Mouse (Mus musculus) small intestine, adult 2 months (tissue): Measurements from ENCODE around the gene Resp18.

Experiments used
- CTCF ChIP-seq: fragments of 200-500 bp; IDR thresholded peaks from 2 replicates; pipeline ENCODE4 v1.5.1; 2012; ENCODE audit warnings: low read depth, mild to moderate bottlenecking, control low read depth, inconsistent platforms, low read length, moderate library complexity, mixed read lengths; ENCODE audit not compliant: insufficient replicate concordance, insufficient read length; ENCODE audit errors: extremely low read depth
- POLR2A ChIP-seq: fragments of 200-500 bp; IDR thresholded peaks from 2 replicates; pipeline ENCODE4 v1.6.1; 2012; ENCODE audit warnings: low read depth, mild to moderate bottlenecking, control low read depth, inconsistent platforms, low read length, moderate library complexity

DNA sequence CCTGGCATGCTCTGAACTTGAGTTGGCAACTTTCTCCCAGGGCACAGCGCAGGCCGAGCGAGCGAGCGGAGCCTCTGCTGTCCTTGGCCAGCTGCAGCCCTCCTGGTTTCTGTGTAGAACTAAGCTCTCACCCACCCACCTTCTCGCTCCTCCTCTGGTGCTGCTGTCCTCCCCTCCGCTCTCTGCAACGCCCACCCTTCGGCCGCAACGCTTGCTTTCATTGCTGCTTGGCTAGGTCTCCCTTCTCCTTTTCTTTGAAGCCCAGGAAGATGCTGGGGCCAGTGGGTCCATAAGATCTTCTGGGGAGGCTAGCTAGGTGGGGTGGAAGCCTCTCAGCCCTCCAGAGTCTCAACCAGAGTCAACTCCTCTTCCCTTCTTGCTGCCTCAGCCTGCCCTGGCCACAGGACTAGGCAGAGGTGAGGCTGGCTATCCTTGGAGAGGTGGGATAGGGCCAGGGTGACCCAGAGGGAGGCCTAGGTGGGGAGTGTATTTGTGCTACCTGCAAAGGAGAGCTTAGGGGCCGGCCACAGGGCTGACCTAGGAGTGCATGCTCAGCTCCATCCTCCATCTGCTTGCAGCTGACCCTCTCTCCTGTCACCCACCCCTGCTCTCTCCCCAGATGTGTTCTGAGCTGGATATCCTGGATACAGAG, 33.9 kb downstream of the Resp18 start:
- TF ChIP-seq POLR2A (no peak), CTCF (no peak)
